Mouse (Mus musculus) heart, postnatal 10 days (tissue): ENCODE measurements around the gene Fam205c. TPM values are rescaled to one million over a fixed set of nuclear protein-coding genes. Genes with fewer than 3 reads are reported as not detected.

Source experiments
- DNase-seq, 2 experiments: peaks; one replicate each; pipeline ENCODE4 v3.0.0; 2021
- intact Hi-C: fragments of 180-260 bp; cut with DNase I; formaldehyde crosslinking; loops from one replicate; pipeline ENCODE4 v1.15.1; 2025
- total RNA-seq, 2 experiments: library from RNA; stranded (reverse); gene quantifications; 2 replicates each; pipeline ENCODE4 v1.2.3; 2021

Fam205c gene
- 1 to 10 TPM; 2.7 to 2.9 TPM for total RNA-seq

DNA sequence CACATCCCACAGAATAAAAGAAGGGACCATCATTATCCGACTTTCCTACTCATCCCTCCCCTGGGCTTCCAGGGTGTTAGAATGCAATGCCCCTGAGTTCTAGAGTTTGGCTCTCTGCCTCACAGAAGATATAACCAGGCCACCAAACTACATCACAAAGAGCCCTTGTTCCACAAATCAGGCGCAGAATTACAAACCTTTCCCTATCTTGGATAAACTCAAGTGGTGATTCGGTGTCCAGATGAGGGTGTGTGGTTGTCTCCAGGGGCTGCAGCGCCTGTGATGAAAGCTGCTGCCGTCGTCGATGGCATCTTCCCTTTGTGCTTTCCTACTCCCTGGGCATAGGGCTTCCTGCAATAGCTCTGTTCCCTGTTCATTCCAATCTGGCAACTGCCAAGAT, at the start of gene Fam205c:
Fam205c (minus strand) TSS at position 101 of the 400 bp plus-strand sequence.
- intact Hi-C loops: no loop called here
- DNase-seq: no peak

DNA sequence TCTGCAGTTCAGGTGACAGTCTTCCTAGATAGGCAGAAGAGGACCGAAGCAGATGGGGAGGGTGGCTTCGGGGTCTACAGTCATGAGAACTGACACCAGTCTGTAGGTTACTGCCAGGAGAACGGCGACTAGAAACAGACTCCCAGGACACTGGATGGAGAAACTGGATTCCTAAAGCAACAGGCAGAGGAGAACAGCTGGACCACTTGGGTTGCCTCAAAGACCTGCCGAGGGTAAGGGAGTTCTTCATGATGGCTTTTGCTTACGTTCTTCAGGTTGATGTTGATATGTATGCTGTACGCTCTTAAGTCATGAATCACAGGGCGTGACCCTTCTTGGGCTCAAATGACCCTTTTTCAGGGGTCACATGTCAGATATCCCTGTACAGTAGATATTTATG, 48.4 kb upstream of the Fam205c start:
- intact Hi-C loops: no loop called here
- DNase-seq: no peak

DNA sequence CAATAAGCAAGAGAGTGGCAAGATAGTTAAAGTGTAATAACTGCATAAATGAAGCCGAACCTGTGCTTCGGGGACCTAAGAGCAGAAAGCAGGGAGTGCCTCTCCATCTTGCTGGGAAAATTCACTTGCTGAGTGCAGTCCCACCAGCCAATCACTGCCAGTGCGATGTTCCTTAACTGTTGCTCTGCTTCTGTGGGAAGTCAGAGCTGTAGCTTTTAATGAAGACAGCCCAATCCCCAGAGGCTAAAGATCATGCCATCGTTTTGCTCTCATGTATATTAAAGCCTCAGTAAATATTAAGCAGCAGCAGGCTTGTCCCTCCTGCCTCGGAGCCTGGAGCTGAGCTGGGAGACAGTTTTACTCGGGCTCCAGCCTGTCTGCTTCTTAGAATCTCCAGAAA, 48.0 kb upstream of the Fam205c start:
- DNase-seq: no peak
- intact Hi-C loops: no loop called here

- intact Hi-C loops: no loop called here
- DNase-seq: no peak
These were observed 47.5 kb upstream of the Fam205c start for GRCm38 (mm10) chr4:42921536-42921935.

- no peak for DNase-seq
- intact Hi-C loops: no loop called here
These were observed 46.7 kb upstream of the Fam205c start for GRCm38 (mm10) chr4:42920726-42921125.

DNA sequence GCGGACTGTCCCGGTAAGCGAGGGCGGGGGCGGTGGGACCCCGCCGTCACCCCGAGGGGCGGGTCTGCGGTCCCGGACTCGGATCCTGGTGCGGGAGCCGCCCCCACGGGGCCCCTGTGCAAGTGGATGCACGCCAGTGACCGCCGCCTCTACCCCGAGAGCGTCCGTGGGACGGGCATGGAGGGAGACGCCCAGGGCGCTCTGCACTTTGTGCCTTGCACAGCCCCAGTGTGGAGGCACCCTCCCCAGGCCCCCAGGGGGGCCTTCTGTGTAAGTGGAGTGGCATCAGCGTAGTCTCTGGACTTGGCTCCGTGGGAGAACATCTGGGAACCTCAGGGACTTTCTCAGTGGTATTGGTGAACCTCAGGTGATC, 43.4 kb upstream of the Fam205c start:
- peak; percentile 17 to 35 for DNase-seq
- intact Hi-C loops: no loop called here

DNA sequence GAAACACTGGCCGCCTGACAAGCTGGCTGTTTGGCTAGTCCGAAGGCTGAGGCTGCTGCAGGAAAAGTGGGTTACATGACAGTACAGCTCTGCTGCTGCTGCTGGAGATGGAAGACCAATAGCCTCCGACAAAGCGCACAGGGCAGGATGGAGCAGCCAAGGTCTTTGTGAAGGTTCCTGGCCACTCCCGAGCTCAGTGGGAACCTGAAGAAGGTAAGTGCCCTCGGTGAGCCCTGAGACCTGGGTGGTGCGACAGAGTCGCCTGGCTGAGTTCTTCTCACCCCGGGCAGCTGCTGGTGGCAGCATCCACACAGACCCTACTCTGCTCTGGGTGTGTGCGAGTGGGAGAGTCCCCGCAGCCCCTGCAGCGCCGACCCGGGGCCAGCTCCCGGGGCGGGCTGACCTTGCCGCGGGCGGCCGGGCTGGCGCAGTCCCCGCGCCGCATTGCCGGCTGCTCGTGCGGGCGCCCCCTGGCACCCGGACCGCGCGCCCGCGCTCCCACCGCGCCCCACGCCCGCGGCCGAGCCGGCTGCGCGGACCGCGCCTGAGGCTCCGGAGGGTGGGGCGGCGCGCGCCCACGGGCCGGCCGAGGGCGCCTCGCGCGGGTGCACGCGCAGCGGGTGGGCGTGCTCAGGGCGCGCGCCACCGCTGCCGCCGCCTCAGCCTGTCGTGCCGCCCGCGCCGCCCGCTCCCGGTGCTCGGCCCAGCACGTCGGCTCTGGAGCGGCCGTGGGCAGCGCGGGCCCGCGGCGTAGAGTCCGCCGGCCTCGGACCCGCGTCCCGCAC, 42.8 kb upstream of the Fam205c start, which contains the start of gene Phf24:
Phf24 (plus strand) TSS at position 44 of the 785 bp plus-strand sequence.
- DNase-seq: peak; percentile 42 to 44
- intact Hi-C loops: no loop called here

DNA sequence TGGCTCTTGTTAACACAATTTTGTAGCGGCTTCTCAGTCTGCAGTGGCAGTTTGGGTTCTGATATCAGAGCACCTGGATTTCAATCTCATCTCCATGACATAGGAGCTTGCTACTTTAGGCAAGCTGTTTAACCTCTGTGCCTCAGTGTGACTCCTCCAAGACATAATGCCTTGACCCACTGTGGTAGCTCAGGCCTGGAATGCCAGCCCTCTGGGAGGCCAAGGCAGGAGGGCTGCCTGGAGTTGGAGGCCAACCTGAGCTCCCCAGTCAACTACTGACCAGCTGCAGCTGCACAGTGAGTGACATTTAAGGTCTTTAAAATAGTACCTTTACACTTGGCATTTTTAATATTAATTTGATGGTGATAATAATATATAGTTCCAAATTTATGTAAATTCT, 41.9 kb upstream of the Fam205c start:
- no peak for DNase-seq

GRCm38 (mm10) chr4:42915311-42915710, 41.3 kb upstream of the Fam205c start:
- intact Hi-C loops: no loop called here
- no peak for DNase-seq

More for the DNA sequence above, 41.9 kb upstream of the Fam205c start:
- intact Hi-C loops: no loop called here

DNA sequence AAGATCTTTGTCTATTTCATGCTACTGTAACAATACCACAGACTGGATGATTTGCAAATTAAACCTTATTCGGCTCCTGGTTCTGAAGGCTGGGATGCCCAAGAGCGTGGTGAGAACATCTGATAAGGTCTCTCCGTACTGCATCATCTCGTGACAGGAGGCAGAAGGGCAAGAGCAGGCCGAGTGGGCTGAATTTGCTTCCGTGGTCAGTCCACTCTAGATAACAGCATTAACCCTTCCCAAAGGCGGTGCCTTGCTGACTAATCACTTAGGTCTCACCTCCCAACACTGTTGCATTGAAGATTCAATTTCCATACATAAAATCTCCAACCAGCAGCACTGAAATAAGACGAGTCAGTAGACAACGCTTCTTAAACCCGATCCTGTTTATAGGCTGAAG, 39.4 kb upstream of the Fam205c start:
- intact Hi-C loops: no loop called here
- DNase-seq: no peak

DNA sequence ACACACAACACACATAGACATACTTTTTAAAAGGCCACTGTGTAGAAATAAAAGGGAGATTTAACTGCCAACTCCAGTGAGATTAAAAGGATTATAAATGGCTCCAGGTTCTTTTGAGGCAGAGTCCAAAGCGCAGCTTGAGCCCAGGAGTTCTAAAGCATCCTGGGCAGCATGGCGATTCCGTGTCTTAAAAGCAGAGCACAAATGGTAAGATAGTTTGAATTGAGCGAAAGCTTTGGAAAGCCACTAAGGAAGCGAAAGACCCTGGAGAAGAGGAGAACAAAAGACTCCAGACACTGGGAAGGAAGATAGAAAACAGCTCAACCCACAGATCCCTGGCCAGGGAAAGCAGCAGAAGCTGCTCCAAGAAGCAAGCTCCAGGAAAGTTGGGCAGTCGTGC, 30.9 kb upstream of the Fam205c start:
- DNase-seq: no peak
- intact Hi-C loops: no loop called here

DNA sequence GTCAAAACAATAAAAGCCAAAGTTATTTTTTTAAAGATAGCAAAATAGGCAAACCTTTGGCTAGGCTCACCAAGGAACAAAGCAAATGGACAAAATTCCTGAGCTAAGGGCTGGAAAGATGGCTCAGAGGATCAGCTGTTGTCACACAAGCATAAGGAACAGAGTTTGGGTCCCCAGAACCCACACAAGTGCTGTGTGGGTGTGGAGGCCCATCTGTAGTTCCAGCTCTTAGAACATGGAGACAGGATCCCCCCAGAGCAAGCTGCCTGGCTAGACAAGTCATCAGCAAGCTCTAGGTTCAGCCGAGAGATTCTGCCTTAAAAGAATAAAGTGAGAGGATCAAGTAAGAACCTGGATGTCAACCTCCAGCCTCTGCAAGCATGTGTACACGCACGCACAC, 30.5 kb upstream of the Fam205c start:
- intact Hi-C loops: no loop called here
- DNase-seq: no peak

DNA sequence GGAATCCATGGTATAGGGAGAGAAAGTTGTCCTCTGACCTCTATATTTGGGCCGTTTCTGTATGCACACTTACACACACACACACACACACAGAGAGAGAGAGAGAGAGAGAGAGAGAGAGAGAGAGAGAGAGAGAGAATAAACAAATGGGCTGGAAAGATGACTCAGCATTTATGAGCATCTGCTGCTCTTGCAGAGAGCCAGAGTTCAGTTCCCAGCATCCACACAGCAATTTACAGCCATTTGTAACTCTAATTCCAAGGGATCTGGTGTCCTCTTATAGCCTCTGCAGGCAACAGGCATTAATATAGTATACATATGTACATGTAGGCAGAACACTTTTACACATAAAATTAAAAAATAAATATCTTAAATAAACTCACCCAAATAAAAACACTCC, 29.9 kb upstream of the Fam205c start:
- DNase-seq: no peak
- intact Hi-C loops: no loop called here

DNA sequence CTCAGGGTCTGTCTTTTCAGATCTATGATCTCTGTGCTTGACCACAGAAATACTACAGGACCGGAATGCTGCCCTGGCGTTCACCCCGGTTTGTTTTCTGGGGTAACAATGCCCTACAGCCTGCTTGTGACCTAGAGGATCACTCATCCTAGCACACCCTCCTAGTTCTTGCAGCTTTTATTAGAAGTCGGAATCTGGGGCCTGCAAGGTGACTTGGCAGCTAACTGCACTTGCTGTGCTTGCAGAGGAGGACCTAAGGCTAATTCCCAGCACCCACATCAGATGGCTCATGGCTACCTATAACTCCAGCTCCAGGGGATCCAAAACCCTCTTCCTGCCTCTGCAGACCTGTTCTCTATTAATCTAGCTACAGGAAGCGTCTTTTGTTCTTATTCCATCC, 28.7 kb upstream of the Fam205c start:
- intact Hi-C loops: no loop called here
- no peak for DNase-seq

- no peak for DNase-seq
- intact Hi-C loops: no loop called here
These were observed 28.1 kb upstream of the Fam205c start for GRCm38 (mm10) chr4:42902174-42902573.

GRCm38 (mm10) chr4:42900878-42901277, 26.8 kb upstream of the Fam205c start:
- intact Hi-C loops: no loop called here
- no peak for DNase-seq

DNA sequence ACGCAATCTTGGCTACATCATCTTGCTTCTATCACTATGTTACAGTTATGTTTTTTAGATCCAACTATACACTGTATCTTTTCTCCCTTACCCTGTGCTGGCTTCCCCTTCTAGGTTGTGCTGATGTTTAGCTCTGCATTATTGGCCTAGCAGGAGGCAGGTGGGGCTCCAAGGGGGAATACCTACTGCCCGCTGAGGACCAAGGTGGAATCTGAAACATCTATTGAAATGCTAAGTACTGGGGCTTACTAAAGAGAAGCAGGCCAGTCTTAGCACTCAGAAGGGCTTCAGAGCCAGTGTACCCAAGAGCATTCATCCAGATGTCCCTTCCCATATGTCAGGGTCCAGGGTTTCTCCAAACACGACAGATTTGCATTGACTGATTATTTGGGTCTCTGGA, 24.9 kb upstream of the Fam205c start:
- intact Hi-C loops: no loop called here
- no peak for DNase-seq

- intact Hi-C loops: no loop called here
- no peak for DNase-seq
These were observed 21.1 kb upstream of the Fam205c start for GRCm38 (mm10) chr4:42895118-42895517.

- intact Hi-C loops: no loop called here
- DNase-seq: no peak
These were observed 17.1 kb upstream of the Fam205c start for GRCm38 (mm10) chr4:42891176-42891575.

DNA sequence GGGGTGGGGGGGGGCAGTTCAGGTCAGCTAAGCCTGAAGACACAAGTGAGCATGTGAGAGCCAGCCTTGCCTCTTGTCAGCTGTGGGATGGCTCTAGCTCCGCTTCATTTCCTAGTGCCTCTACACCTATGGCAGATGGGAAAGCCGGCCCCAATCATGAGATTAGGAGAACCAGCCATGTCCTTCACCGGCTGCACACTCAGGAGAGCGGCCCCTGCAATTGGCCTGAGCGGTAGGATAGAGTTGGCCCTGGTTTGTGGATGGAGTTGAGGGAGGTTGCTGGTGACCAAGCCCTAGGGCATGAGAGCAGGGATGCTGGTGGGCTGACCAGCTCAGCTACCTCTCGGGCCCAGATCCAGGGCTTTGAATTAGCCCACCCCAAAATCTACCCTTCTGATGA, 14.8 kb upstream of the Fam205c start:
- DNase-seq: no peak
- intact Hi-C loops: no loop called here

- intact Hi-C loops: no loop called here
- DNase-seq: no peak
These were observed 12.9 kb upstream of the Fam205c start for GRCm38 (mm10) chr4:42886926-42887325.

GRCm38 (mm10) chr4:42880677-42880948, 6.6 kb upstream of the Fam205c start:
- no peak for DNase-seq
- intact Hi-C loops: no loop called here
